Mouse (Mus musculus) intestine, embryonic 14.5 days (tissue): ENCODE data around the gene Cacna1g. TPM values are rescaled to one million over a fixed set of nuclear protein-coding genes. Genes with fewer than 3 reads are reported as not detected.

Experiments
- ATAC-seq: fragments of 200-750 bp; cut with Nextera tagmentation; replicated peaks from 2 replicates; pipeline ENCODE4 v1.8.0; 2017; ENCODE audit warnings: low read depth, moderate number of reproducible peaks, moderate TSS enrichment, moderate library complexity; ENCODE audit not compliant: low FRiP score, low TSS enrichment
- DNase-seq: peaks from one replicate; pipeline ENCODE4 v3.0.0-alpha.2; 2018; ENCODE audit warnings: low spot score
- H3K27ac ChIP-seq: fragments of 300-500 bp; sonication (generic); 2 replicates; pipeline ENCODE4 v1.5.1; 2014; ENCODE audit warnings: low read depth, mild to moderate bottlenecking, control low read depth
- H3K27me3 ChIP-seq: fragments of 300-500 bp; sonication (generic); replicated peaks from 2 replicates; pipeline ENCODE4 v1.6.1; 2014; ENCODE audit warnings: low read length, control low read depth; ENCODE audit not compliant: control insufficient read depth, insufficient read depth
- H3K36me3 ChIP-seq: fragments of 300-500 bp; sonication (generic); 2 replicates; pipeline ENCODE4 v1.6.1; 2014; ENCODE audit warnings: low read length, control low read depth; ENCODE audit not compliant: control insufficient read depth, insufficient read depth
- H3K4me1 ChIP-seq: fragments of 300-500 bp; sonication (generic); replicated peaks from 2 replicates; pipeline ENCODE4 v1.6.1; 2014; ENCODE audit warnings: low read length, control low read depth, mixed read lengths; ENCODE audit not compliant: control insufficient read depth, insufficient read depth
- H3K4me2 ChIP-seq: fragments of 300-500 bp; sonication (generic); 2 replicates; pipeline ENCODE4 v1.6.1; 2014; ENCODE audit warnings: low read length
- H3K4me3 ChIP-seq: fragments of 300-500 bp; sonication (generic); 2 replicates; pipeline ENCODE4 v1.5.1; 2014; ENCODE audit warnings: low read depth, low read length, control low read depth, mixed read lengths
- H3K9ac ChIP-seq: fragments of 300-500 bp; sonication (generic); 2 replicates; pipeline ENCODE4 v1.6.1; 2014; ENCODE audit warnings: mild to moderate bottlenecking, low read length
- H3K9me3 ChIP-seq: fragments of 300-500 bp; sonication (generic); 2 replicates; pipeline ENCODE4 v1.6.1; 2016; ENCODE audit warnings: low read length, control low read depth; ENCODE audit not compliant: control insufficient read depth
- WGBS: fragments of 180-500 bp; shearing (Covaris S2); extraction: QIAGEN DNeasy Blood & Tissue Kit; methylation state at CpG from one replicate; pipeline ENCODE4 v1.1.7; 2014; 5-methylcytosine and 5-hydroxymethylcytosine counted together
- polyA plus RNA-seq: library from polyadenylated mRNA; unstranded; fragments of >200 nt; fragmentation: Nextera tagmentation; extraction: Ambion mirVana; gene quantifications from 2 replicates; pipeline ENCODE4 v1.2.1, GENCODE M21; 2014

Cacna1g gene
- polyA plus RNA-seq, 1 experiment from 2014 or later, result 11.1 TPM

- Histone ChIP-seq H3K27me3 (no peaks in the 10 kb centered on the region), H3K27ac (peak overlapping the region; percentile 78), H3K9me3 (no peaks in the 10 kb centered on the region), H3K4me1 (peaks cover 35% of the 10 kb centered on the region), H3K9ac (no peak overlapping the region), H3K4me3 (no peak overlapping the region), H3K36me3 (peaks cover 14% of the 10 kb centered on the region), H3K4me2 (peak overlapping the region; percentile 20)
- WGBS, result 14% methylated on average over 4 of the region's 4 CpGs
- DNase-seq (peak; percentile 95), ATAC-seq (peak; percentile 88)
These were observed 45.7 kb downstream of the Cacna1g start for GRCm38 (mm10) chr11:94428091-94428835.

GRCm38 (mm10) chr11:94425656-94426055 is 48.3 kb downstream of the Cacna1g start:
- no peak overlapping the region for H3K4me2 ChIP-seq
- H3K36me3 ChIP-seq, result peaks cover 4% of the 10 kb centered on the region
- H3K4me1 ChIP-seq, result peaks cover 41% of the 10 kb centered on the region
- ATAC-seq (no peak), DNase-seq (no peak)
- H3K27ac ChIP-seq, result no peak overlapping the region
- WGBS, result 48% methylated on average over 14 of the region's 14 CpGs
- H3K27me3 ChIP-seq, result no peaks in the 10 kb centered on the region
- no peaks in the 10 kb centered on the region for H3K9me3 ChIP-seq
- no peak overlapping the region for H3K4me3 ChIP-seq
- no peak overlapping the region for H3K9ac ChIP-seq

DNA sequence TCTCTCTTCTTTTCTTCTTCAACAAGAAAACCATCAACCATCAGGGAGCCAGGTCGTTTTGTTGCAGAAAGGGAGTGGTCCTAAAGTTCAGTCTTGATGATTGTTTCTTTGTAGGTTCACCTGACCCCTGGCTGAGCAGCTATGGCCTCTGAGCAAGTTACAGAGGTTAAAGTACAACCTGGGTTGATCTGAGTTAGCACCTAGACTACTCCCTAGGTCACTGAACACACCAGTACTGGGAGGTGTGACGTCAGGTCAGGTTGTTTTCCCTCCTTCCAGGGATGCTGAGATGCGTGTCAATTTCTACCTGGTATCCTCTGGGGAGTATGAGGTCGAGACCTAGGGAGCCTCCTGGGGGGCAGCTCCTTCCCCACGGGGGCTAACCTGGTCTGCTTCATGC is 48.8 kb downstream of the Cacna1g start:
- ATAC-seq, result no peak
- Histone ChIP-seq H3K27ac (no peak overlapping the region), H3K4me2 (no peak overlapping the region), H3K36me3 (peaks cover 4% of the 10 kb centered on the region), H3K9me3 (no peaks in the 10 kb centered on the region), H3K4me3 (no peak overlapping the region), H3K4me1 (peaks cover 41% of the 10 kb centered on the region), H3K27me3 (no peaks in the 10 kb centered on the region), H3K9ac (no peak overlapping the region)
- no peak for DNase-seq
- WGBS, result 49% methylated on average over 5 of the region's 5 CpGs

DNA sequence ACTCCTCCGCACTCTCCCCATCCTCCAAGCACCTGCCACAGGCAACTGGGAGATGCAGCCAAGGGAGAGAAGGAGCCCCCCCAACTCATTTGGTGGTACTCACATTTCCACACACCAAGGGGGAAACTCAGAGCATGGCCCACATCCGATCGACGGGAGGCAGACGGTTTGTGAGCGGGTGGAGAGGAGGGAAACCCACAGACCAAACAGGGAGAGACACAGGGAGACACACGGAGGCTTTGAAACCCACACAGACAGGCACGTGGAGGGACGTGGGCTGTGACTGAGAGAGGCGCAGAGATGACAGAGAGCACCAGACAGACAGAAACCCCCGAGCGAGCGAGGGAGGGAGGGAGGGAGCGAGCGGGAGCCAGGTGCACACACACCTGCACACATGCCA is 49.6 kb downstream of the Cacna1g start:
- H3K27ac ChIP-seq, result no peak overlapping the region
- DNase-seq (no peak), ATAC-seq (no peak)
- no peaks in the 10 kb centered on the region for H3K27me3 ChIP-seq
- no peak overlapping the region for H3K9ac ChIP-seq
- H3K4me1 ChIP-seq, result peaks cover 36% of the 10 kb centered on the region
- no peak overlapping the region for H3K4me2 ChIP-seq
- no peak overlapping the region for H3K4me3 ChIP-seq
- H3K9me3 ChIP-seq, result no peaks in the 10 kb centered on the region
- WGBS, result 51% methylated on average over 15 of the region's 15 CpGs
- H3K36me3 ChIP-seq, result peaks cover 4% of the 10 kb centered on the region

DNA sequence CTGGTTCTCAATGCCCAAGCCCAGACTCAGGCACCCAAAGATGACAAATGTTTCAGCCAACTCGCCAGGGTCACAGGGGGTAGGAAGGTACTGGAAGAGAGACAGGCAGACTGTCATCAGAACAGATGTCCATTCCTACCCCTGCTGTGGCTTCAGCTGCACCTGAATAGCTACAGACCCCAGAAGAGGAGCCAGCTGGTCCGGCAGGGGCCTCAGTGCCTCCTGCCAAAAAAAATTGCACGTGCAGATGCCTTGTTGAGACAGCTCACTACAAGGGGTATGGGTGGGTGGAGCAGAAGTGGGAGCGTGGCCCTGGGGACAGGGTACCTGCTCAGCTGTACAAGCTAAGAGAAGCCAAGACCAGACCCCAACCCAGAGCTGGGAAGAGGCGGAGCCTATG is 50.1 kb downstream of the Cacna1g start:
- no peak for ATAC-seq
- no peak overlapping the region for H3K4me3 ChIP-seq

GRCm38 (mm10) chr11:94420991-94421390 is 53.0 kb downstream of the Cacna1g start:
- no peak overlapping the region for H3K9ac ChIP-seq
- peaks cover 22% of the 10 kb centered on the region for H3K36me3 ChIP-seq
- no peak overlapping the region for H3K27ac ChIP-seq
- peaks cover 12% of the 10 kb centered on the region; the same call in 1 of the 2 replicates for H3K4me1 ChIP-seq
- 72% methylated on average over 6 of the region's 6 CpGs for WGBS
- no peak overlapping the region for H3K4me2 ChIP-seq
- no peak for ATAC-seq
- H3K4me3 ChIP-seq, result no peak overlapping the region
- H3K27me3 ChIP-seq, result no peaks in the 10 kb centered on the region
- H3K9me3 ChIP-seq, result no peaks in the 10 kb centered on the region
- DNase-seq, result no peak

More for the DNA sequence above, 50.1 kb downstream of the Cacna1g start:
- H3K9ac ChIP-seq, result no peak overlapping the region
- no peaks in the 10 kb centered on the region for H3K9me3 ChIP-seq
- H3K27me3 ChIP-seq, result no peaks in the 10 kb centered on the region
- H3K36me3 ChIP-seq, result peaks cover 4% of the 10 kb centered on the region
- 63% methylated on average over 5 of the region's 5 CpGs for WGBS
- no peak overlapping the region for H3K4me2 ChIP-seq
- H3K27ac ChIP-seq, result no peak overlapping the region
- no peak for DNase-seq
- peaks cover 31% of the 10 kb centered on the region for H3K4me1 ChIP-seq

- no peaks in the 10 kb centered on the region for H3K27me3 ChIP-seq
- H3K36me3 ChIP-seq, result peaks cover 23% of the 10 kb centered on the region
- no peak overlapping the region for H3K27ac ChIP-seq
- H3K4me1 ChIP-seq, result peaks cover 6% of the 10 kb centered on the region; the same call in 1 of the 2 replicates
- no peak overlapping the region for H3K9ac ChIP-seq
- H3K4me2 ChIP-seq, result no peak overlapping the region
- no peak for DNase-seq
- no peaks in the 10 kb centered on the region for H3K9me3 ChIP-seq
- ATAC-seq, result no peak
- 23% methylated on average over 7 of the region's 7 CpGs for WGBS
- H3K4me3 ChIP-seq, result no peak overlapping the region
These were observed 53.7 kb downstream of the Cacna1g start for GRCm38 (mm10) chr11:94420325-94420724.

GRCm38 (mm10) chr11:94419004-94419727 is 54.8 kb downstream of the Cacna1g start:
- Histone ChIP-seq H3K27me3 (no peaks in the 10 kb centered on the region), H3K4me3 (no peak overlapping the region), H3K4me2 (no peak overlapping the region), H3K36me3 (peaks cover 27% of the 10 kb centered on the region), H3K27ac (no peak overlapping the region), H3K9ac (no peak overlapping the region), H3K4me1 (peaks cover 9% of the 10 kb centered on the region), H3K9me3 (no peaks in the 10 kb centered on the region)
- ATAC-seq (no peak), DNase-seq (no peak)
- 57% methylated on average over 10 of the region's 10 CpGs for WGBS
